Mouse (Mus musculus): ENCODE data around the gene AU022252. TPM values are rescaled to one million over a fixed set of nuclear protein-coding genes. Genes with fewer than 3 reads are reported as not detected.
A peak's percentile ranks its signal among the peaks of the same experiment; 100 is the strongest.
"Not testable (repeated sequence)": the region's sequence is repeated elsewhere in the genome, so short reads cannot be mapped to it uniquely, and the experiment has no call there.

AU022252 gene
- total RNA-seq (2021) (10 to 100 TPM; 22.4 to 26.4 TPM), polyA plus RNA-seq (2012; rRNA removed) (4.6 and 6.0 TPM in 2 replicates)
- long read RNA-seq, full-length matches to known transcripts = 16 of 22 reads
- long read RNA-seq, partial matches to known transcripts = 3 of 22 reads
- long read RNA-seq, other reads (novel, unspliced or antisense) = 3 of 22 reads

DNA sequence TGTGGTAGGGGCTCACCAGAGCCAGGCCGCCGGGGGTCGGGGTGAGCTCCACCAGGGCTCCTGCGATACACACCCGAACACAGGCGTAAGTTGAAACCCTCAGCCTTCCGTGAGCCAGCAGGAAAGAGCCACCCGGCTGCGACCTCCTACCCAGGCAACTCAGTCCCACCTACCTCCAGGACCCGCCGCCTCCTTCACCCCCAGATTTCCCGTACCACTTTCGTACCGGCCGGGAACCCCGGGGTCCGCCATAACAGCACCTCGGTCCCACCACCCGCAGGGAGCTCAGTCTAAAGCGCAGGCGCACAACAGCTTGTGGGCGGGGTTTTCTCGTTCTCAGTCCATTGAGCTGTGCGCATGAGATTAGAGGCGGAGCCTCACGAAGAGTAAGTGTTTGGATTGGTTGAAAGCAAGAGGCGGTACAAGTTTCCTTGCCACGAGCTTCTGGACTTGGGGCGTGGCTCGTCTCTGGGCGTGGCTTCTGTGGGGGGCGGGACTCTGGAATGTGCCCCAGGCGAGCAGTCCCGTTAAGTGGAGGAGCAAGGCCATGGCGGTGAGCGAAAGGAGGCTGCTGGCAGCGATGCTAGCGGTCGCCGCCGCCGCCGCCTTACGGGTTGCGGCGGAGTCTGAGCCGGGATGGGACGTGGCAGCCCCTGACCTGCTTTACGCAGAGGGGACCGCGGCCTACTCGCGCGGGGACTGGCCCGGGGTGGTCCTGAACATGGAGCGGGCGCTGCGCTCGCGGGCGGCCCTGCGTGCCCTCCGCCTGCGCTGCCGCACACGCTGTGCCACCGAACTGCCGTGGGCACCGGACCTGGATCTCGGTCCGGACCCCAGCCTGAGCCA, at the start of gene AU022252, which contains the start of gene P3h1:
TSS of gene AU022252 (minus strand) at position 303 of the 846 bp plus-strand sequence.
TSS of gene P3h1 (plus strand) at position 506 of the 846 bp plus-strand sequence.
- DNase-seq = peak; percentile 99

DNA sequence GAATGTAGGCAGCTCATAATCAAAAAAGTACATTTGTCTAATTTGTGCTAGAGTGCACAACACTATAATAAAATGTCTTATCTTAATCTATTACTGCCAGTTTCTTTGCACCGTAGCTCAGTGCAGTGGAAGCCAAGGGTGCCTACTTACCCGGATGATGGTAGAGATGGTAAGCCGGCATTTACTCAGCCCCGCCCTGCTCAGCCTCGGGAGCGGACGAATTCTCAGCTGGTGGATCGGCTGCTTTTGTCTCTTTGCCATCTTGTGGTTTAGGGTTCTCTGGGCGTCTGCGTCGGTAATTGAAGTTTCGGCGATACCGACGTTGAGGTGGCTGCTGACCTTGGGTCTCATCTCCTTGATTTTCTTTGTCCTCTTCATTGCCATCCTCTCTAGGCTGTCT, 46.3 kb upstream of the AU022252 start:
- DNase-seq = not testable (repeated sequence)

DNA sequence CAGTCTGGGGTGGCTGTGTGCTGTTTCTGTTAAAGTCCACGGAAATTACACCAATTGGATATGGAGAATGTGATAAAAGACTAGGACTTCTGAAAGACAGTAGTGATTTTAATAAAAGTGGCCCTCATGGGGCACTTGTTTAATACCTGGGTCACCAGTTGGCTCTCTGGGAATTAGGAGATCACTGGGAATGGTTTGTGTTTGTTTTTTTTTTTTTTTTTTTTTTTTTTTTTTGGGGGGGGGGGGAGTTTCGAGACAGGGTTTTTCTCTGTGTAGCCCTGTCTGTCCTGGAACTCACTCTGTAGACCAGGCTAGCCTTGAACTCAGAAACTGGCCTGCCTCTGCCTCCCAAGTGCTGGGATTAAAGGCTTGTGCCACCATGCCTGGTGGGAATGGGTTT, 43.2 kb upstream of the AU022252 start:
- no peak for DNase-seq

DNA sequence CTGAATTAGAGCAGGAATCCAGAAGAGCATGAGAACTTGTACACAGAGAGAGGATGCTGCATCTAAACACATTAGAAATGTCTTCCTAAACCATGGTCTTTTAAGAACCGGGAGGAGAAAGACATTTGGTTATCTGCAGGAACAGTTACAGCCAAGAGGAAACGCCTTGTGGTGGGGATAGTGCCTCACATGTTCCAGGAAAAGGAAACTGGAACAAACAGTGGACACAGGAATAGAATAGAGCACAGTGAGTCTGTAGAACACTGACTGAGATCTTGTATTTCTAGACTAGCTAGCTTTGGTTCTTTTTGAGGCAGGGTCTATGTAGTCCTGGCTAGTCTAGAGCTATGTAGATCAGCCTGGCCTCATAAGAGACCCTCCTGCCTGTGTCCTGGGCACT, 42.7 kb upstream of the AU022252 start:
- DNase-seq = no peak

DNA sequence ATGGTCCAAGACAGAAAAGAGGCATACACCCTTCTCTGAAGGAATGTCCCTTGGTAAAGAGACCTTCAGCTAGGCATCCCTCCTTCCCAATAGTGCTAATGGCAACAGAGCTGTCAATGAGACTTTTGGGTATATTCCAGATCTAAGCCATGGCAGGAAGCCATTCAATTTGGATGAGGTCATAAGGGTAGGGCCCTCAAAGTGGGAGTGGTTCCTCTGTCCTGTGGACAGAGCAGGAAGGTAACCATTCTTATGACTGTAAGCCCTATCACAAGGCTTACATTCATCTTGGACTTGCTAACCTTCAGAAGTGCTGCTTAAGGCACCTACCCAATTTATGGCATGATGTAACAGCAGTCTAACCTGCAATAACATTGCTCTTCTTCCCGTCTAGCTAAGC, 42.1 kb upstream of the AU022252 start:
- peak; percentile 45 for DNase-seq

DNA sequence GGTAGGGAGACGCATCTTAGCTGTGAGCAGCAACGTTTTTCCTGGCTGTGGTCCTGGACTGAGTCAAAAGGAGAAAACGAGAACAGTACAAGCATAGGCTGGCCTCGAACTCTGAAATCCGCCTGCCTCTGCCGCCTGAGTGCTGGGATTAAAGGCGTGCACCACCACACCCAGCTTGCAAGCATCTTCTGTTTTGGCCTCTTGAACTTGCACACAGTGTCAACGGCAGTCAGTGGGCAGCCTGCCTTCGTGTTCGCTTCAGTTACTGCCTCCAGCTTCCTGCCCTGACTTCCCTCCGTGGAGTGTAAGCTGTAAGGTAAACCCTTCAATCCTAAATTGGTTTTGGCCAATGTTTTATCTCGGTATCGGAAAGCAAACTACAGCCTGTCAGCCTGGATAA, 34.1 kb upstream of the AU022252 start:
- no peak for DNase-seq

DNA sequence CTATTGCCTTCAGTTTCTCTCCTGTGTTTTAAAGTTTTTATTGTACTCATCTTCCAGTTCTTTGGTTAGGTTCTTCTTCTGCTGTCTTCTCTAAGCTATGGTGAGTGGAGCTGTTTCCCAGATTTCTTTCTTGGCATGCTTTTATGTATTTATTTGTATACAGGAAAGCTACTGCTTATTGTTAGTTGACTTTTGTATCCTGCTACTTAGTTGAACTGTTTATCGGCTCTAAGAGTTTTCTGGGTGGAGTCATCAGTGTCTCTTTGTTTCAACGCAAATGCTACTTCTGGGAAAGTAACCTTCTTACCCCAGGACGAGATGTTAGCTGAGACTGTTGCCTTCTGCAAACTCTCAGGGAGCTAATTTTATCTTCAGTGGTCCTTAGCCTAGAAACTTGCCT, 30.9 kb upstream of the AU022252 start:
- DNase-seq = no peak

DNA sequence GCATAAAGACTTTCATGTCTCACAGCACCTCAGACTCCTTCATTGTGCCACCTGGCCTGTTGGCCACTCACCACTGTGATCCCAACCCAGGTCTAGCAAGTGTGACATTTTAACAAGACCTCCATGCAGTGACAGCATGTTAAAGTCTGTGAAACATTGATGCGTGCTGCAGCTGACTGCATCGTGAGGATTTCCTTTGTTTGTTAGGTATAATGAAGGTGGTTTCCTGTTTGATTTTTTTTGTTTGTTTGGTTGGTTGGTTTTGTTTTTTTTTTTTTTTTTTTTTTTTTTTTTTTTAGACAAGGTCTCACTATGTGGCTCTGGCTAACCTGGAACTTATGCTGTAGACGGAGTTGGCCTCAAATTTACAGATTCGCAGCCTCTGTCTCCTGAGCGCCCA, 30.0 kb upstream of the AU022252 start:
- no peak for DNase-seq

DNA sequence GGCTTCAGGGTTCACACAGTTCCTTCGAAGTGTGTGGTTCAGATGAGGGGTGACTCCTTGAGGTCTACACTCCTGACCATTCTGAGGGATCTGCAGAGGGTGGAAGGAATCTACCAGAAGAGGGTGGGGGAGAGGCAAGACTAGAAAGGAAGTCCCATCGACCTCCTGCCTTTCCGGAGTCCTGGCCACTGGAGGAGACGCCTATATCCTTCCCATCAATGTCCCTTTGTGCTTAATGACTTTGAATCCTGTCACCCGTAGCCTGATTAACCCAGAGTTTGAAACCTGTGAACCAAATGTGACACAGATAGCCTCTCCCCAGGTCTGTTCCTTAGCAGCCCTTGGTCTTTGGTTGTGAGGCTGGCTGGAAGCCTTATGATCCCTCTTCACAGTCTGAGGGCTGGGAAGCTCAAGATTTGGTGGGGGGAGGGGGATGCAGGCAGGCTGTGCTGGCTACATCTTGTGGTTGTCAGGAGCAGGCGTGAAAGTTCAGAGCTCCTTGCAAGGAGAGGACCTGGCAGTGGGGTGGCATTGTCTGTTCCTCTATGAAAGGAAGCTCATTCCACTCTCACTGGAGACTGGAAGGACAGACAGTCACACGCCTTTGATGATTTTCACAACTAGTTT, 28.7 kb upstream of the AU022252 start:
- no peak for DNase-seq

DNA sequence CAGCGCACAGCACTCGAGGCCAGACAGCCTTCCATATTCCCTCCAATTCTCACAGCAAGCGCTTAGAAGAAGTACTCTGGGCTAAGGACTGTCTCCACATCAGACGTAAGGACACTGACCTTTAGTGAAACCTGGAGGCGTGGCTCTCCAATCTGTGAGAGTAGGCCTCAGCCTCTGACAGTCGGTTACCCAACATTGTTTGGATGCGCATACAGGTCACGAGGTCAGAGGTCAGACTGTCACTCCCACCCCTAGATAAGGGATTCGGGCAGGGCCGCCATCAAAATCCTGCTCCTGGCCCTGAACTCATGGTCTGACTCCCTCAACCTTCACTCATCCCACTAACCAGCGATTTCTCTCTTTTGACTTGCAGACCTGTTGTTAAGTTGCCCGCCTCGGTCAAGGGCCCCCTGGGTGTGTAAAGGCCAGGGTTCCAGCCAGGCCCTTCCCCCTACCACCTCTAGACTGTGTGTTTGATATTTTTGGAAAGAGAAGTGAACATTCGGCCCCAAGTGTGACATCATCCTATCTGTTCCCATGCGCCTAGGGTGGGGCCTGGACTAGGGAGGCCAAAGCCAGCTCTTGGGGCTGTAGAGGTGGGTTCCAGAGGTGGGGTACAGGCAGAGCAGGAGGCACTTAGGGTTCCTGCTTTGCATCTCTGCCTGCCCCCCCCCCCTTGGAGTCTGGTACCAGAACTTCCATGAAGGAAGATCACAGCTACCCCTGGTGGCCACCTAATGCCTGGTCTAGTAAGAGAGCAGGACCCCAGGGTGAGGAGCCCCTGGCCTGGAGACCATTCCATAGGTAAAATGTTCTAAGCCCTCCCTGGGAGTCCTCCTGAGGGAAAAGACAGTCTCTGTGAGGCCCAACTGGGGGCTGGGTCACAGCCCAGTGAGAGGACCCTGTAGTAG, 27.1 kb upstream of the AU022252 start:
- DNase-seq = no peak

DNA sequence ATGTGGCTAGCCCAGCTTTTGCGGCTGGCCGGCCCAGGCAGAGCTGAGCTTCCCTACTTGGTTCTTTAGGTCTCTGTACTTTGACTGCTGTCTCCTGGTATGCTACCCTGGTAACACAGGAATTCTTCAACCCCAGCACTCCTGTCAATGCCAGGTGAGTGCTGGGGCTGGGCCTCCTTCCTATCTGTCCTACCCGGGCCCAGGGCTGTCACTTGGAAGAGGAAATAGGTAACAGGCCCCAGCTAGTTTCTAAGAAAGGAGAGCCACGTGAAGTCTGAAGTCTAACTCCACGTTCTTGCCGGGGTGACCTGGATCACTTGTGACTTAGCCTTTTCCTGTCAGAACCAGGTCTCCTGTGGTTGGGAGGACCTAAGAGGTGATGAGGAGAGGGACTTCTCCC, 24.6 kb upstream of the AU022252 start:
- DNase-seq = no peak

DNA sequence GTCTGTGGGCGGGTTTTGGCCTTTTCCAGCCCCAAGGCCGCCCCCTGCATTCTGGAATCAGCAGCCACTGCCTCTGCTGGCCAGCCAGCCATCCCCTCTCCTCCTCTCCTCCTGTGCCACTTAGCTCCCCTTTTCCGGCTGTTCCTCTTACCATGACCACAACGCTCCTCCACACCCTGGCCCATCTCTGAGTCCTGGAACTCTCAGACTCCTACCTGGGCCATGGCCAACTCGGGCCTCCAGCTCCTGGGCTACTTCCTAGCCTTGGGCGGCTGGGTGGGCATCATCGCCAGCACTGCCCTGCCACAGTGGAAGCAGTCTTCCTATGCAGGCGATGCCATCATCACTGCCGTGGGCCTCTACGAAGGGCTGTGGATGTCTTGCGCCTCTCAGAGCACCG, 22.8 kb upstream of the AU022252 start, which contains the start of gene Cldn19:
TSS of gene Cldn19 (plus strand) at position 64 of the 400 bp plus-strand sequence.
- no peak for DNase-seq

DNA sequence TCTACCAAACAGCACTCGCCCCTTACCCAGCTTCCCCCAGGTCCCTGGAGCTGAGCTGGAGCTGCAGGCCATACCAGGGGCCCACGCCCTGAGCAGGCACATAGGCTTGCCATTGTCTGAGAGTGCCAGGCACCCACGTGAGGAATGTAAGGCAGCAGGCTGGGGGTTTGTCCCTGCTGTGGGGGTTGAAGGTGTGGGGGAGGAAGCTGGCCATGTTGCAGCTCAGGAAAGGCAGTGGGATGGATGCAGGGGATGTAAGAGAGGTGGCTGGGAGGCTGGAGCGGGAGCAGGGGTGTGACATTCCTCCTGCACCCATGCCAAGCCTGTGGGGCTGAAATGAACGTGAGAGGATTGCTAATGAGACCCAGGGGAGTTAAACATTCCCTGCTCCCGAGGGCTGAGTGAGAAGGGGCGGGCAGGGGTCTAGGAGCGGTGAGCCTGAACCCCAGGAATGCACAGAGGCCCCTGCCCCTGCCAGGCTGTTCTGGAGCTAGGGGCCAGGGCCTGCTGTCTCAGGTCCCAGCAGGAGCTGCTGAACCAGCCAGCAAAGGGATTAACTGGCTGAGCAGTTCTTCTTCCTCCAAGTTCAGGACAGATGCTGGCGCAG, 21.6 kb upstream of the AU022252 start:
- DNase-seq = no peak

DNA sequence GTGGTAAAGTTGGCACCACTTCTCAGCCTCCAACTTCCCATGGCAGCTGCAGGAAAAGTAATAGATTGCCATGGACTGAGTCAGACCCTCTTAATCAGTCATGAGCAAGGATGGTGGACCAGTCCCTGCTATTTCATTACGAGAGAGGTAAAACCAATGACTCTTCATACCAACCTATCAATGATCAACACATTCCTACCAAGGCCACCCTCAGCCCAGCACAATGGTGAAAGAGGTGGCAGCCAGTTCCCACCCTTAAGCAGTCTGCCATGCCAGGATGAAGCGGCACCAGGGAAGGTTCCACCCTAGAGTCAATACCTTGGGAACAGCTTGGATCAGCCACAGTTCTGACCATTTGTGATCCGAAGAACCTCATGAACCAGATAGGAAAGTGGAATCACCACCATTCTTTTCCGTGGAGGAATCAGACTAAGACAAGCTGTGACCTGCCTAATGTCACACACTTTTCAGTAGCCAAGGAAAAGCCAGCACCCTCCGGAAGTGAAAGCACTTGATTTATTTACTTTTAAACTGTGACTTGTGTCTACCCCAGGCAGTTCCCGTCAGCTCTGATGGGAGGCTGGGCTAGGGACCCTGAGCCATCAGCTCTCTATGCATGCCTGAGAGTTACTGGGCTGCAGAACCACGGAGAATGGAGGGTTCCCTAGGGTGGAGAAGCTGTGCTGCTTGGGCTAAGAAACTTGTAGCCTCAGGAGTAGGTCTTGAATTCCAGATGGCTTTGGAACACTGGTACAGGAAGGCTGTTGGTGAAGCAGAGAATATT, 19.7 kb upstream of the AU022252 start:
- DNase-seq = no peak

DNA sequence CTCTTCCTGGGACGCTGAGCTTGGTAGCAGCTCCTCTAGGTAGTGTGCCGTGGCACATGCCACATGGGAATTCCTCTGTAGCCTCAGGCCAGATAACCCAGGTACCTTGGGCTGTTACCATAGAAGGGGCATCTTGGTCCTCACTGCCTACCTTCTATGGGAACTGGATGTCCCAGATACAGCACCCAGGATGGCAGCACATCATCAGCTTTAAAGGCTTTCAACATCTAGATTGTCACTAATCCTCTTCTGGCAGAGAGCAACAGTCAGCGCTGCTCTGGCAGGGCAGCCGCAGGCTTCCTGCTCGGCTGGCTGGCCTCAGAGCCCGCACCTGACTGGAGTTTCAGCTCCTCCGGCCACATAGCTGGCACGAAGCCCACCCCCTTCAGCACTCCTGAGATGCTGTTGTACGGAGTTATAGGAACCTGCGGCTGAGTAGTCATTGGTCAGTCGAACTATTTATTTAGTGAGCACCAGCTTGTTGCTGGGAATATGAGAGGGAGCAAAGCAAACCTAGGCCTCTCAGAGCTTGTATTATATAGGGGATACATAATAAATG, 16.0 kb upstream of the AU022252 start:
- no peak for DNase-seq

DNA sequence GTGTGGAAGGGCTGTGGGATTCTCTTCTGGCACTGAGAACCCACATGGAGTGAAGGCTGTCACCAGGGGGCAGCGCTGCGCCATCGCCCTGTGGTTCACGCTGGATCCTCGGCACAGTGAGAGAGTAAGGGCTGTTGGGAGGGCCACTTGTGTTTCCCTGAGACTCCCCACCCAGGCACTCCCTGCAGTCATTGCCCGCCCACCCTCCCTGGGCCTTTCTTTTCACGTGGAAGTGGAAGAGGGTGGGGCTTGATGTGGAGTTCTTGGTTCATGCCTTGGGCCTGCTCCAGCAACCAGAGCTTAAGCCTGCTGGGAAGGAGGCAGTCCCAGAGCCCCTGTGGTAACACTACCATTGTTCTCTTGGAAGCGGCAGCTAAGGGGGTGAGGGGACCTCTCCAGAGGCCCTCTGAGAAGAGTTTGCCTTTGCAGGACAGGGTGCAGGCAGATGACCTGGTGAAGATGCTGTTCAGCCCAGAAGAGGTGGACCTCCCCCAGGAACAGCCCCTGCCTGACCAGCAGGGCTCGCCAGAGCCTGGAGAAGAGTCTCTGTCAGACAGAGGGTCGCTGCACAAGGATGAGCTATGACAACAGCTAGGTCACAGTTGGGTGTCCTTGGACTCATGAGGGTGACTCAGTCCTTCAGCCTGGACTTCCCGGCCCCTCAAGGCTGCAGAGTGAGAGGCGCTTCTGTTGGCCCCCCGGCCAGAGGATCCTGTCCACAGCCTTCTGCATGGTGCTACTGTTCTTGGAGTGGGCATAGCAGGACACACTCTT, 15.1 kb upstream of the AU022252 start:
- DNase-seq = peak; percentile 85

DNA sequence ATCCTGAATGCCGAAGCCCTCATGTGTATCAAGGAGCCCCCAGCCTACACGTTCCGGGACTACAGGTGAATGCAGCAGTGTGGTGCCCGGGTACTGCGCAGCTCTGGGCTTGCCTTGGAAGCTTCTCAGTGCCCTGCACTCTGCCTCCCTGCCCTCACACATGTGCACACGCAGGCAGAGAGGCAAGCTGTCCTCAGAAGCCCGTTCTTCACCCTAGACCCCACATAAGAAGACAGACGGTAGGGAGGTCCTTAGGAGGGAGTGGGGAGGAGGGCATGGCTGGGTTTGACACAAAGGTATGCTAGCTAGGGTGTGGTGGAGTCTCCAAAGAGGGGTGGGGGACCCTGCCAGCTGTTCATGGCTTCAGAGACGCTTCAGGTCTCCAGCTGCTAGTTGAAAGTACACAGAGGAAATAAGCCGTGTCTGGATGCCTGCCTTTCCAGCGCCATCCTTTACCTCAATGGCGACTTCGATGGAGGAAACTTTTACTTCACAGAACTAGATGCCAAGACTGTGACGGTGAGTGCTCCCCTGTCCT, 14.2 kb upstream of the AU022252 start:
- no peak for DNase-seq

DNA sequence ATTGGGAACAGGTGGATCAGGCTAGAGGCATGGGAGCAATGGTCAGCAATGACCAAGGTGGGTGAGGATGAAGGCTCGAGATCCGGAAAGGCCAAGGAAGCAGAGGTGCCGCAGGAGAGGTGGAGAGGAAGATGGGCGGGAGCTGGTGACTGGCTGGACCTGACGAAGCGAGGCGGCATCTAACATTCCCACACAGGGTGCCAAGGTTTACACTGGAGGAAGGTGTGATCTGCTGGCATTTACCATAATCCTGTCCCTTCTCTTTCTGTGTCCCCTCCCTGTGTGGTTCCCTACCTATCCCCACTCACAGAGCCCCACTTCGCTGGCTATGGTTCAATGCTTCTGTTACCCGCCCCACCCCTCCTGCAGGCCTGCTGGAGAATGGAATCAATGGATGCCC, 13.4 kb upstream of the AU022252 start:
- no peak for DNase-seq

DNA sequence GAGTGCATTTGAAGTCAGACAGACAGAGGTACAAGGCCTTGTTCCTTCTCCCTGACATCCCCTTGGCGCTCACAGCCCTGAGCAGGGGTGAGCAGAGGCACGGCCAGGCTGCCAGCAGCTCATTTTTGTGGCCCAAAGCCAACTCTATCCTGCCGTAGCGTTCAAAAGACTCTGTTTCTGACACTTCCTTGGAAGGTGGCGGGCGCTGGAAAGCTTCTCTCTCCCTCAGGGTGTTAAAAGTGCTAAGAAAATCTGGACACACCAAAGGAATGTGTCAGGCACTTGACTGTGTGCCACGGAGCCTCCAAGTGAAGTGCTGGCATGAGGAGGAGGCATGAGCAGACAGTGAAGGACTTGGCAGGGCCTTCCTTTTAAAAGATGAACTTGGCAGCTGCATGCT, 13.0 kb upstream of the AU022252 start:
- DNase-seq = peak; percentile 58

Measured in adrenal gland, adult 2 months (tissue).